Comparison of ENCODE assay signal across 20 mouse cellular contexts in genomic region chr3:108717896-108718502, GRCm38 (mm10). TPM values are rescaled to one million over a fixed set of nuclear protein-coding genes. Genes with fewer than 3 reads are reported as not detected.
A peak's percentile ranks its signal among the peaks of the same experiment; 100 is the strongest.
DNase-seq lines count a peak whose midpoint lies in the region; ATAC-seq and TF ChIP-seq lines count a peak whose summit lies in the region.
"Had no signal": no experiment of that assay in that cellular context is flagged by ENCODE, and none has a peak within 500 bp of the region (broad histone marks: within the 10 kb centered on the region; RNA-seq: fewer than 3 reads in every experiment).

No protein-coding gene starts in this region.

- 86% methylated on average over 3 of the region's 3 CpGs for WGBS in heart, embryonic 12.5 days
- 21% methylated on average over 3 of the region's 3 CpGs for WGBS in bone marrow, adult 2 months
- 35% methylated on average over 3 of the region's 3 CpGs for WGBS in liver, embryonic 15.5 days (ENCODE audit: insufficient replicate concordance)
- 36% methylated on average over 3 of the region's 3 CpGs for WGBS in small intestine, adult 2 months

- H3K4me3 ChIP-seq in heart, embryonic 12.5 days = no peak overlapping the region
- H3K4me3 ChIP-seq in bone marrow, adult 2 months (replicated peaks; ENCODE audit: control insufficient read depth, low read depth, low read length) = no peak overlapping the region
- peak overlapping the region; percentile 11; the same call in 1 of the 2 replicates for H3K4me3 ChIP-seq in liver, embryonic 15.5 days (replicated peaks)
- no peak overlapping the region for H3K4me3 ChIP-seq in small intestine, adult 2 months (ENCODE audit: low read depth, low read length)
- H3K4me3 ChIP-seq: embryonic facial prominence, embryonic 10.5 days; forebrain, embryonic 12.5 days; neural tube, embryonic 12.5 days had no signal

- peak; percentile 36 for DNase-seq in heart, adult 11 months
- DNase-seq in layer of hippocampus, adult 9-10 months (ENCODE audit: low spot score) = no peak
- DNase-seq in right cerebral cortex, adult 2 months (ENCODE audit: low spot score in 2 of 2) = no peak
- DNase-seq in embryo, embryonic 10.5 days (ENCODE audit: low spot score) = no peak
- DNase-seq: adrenal gland, postnatal 36 days; cerebellum, adult 18-20 months; gastrocnemius, postnatal 14 days; kidney, postnatal 14 days; layer of hippocampus, postnatal 36 days; right cerebral cortex, postnatal 14 days had no signal

- no peaks in the 10 kb centered on the region for H3K36me3 ChIP-seq in heart, embryonic 12.5 days
- H3K36me3 ChIP-seq in liver, embryonic 15.5 days (replicated peaks) = peaks cover 4% of the 10 kb centered on the region; the same call in 1 of the 2 replicates
- no peaks in the 10 kb centered on the region for H3K36me3 ChIP-seq in small intestine, adult 2 months (ENCODE audit: control insufficient read depth, insufficient read depth, low read length)
- H3K36me3 ChIP-seq: neural tube, embryonic 12.5 days had no signal

- H3K9ac ChIP-seq in heart, embryonic 12.5 days = no peak overlapping the region
- H3K9ac ChIP-seq in liver, embryonic 15.5 days = no peak overlapping the region
- H3K9ac ChIP-seq: forebrain, embryonic 12.5 days; limb, embryonic 13.5 days; neural tube, embryonic 12.5 days had no signal

- H3K4me1 ChIP-seq in heart, embryonic 12.5 days (replicated peaks) = peaks cover 14% of the 10 kb centered on the region
- peaks cover 2% of the 10 kb centered on the region; the same call in 1 of the 2 replicates for H3K4me1 ChIP-seq in bone marrow, adult 2 months (ENCODE audit: control insufficient read depth, insufficient read depth, low read length)
- H3K4me1 ChIP-seq in liver, embryonic 15.5 days (replicated peaks) = peaks cover 71% of the 10 kb centered on the region
- peaks cover 16% of the 10 kb centered on the region for H3K4me1 ChIP-seq in small intestine, adult 2 months (ENCODE audit: control insufficient read depth, insufficient read depth, insufficient read length, low read length)

- TF ChIP-seq CTCF in bone marrow, adult 2 months (IDR thresholded peaks at IDR 0.05; ENCODE audit: control insufficient read depth, insufficient read depth, low read length) = no peak
- no peak for TF ChIP-seq CTCF in small intestine, adult 2 months (IDR thresholded peaks at IDR 0.05; ENCODE audit: extremely low read depth, insufficient read length, insufficient replicate concordance, low read depth, low read length)

- no peak for TF ChIP-seq POLR2A in bone marrow, adult 2 months (IDR thresholded peaks at IDR 0.05; ENCODE audit: borderline replicate concordance, control insufficient read depth, low read depth, low read length)
- TF ChIP-seq POLR2A in small intestine, adult 2 months (IDR thresholded peaks at IDR 0.05; ENCODE audit: low read depth, low read length) = no peak

- H3K27me3 ChIP-seq in heart, embryonic 12.5 days (replicated peaks) = no peaks in the 10 kb centered on the region
- H3K27me3 ChIP-seq in liver, embryonic 15.5 days = no peaks in the 10 kb centered on the region
- H3K27me3 ChIP-seq in small intestine, adult 2 months (ENCODE audit: control insufficient read depth, insufficient read depth, low read length) = no peaks in the 10 kb centered on the region
- H3K27me3 ChIP-seq: forebrain, embryonic 12.5 days; limb, embryonic 13.5 days; neural tube, embryonic 12.5 days had no signal

- no peak overlapping the region for H3K4me2 ChIP-seq in heart, embryonic 12.5 days
- H3K4me2 ChIP-seq in liver, embryonic 15.5 days = peak overlapping the region; percentile 35
- H3K4me2 ChIP-seq: forebrain, embryonic 12.5 days; neural tube, embryonic 12.5 days had no signal

- H3K27ac ChIP-seq in heart, embryonic 12.5 days (ENCODE audit: poor library complexity, severe bottlenecking) = no peak overlapping the region
- H3K27ac ChIP-seq in bone marrow, adult 2 months (ENCODE audit: control insufficient read depth, insufficient read depth, low read depth, low read length, poor library complexity) = peak overlapping the region; percentile 48; the same call in 1 of the 2 replicates
- H3K27ac ChIP-seq in liver, embryonic 15.5 days (replicated peaks) = peak overlapping the region; percentile 39; the same call in 1 of the 2 replicates
- H3K27ac ChIP-seq in small intestine, adult 2 months (ENCODE audit: insufficient read depth, low read depth, low read length) = peak overlapping the region; percentile 85
- H3K27ac ChIP-seq: embryonic facial prominence, embryonic 10.5 days; forebrain, embryonic 12.5 days; hindbrain, postnatal 0 days; limb, embryonic 13.5 days; neural tube, embryonic 12.5 days had no signal

- no peaks in the 10 kb centered on the region for H3K9me3 ChIP-seq in heart, embryonic 12.5 days (replicated peaks)
- H3K9me3 ChIP-seq in liver, embryonic 15.5 days (replicated peaks) = no peaks in the 10 kb centered on the region
- H3K9me3 ChIP-seq: forebrain, embryonic 12.5 days; limb, embryonic 13.5 days; neural tube, embryonic 12.5 days had no signal

- no peak for ATAC-seq in heart, embryonic 12.5 days (ENCODE audit: insufficient number of reproducible peaks, low FRiP score)
- ATAC-seq in liver, embryonic 15.5 days (ENCODE audit: insufficient read depth) = no peak
- ATAC-seq: hindbrain, postnatal 0 days had no signal

RNA-seq across cellular contexts. Expression of gene Gpsm2, which starts 4.1 kb away (rescaled TPM):
- 33.9 and 34.6 TPM in 2 replicates for polyA plus RNA-seq in heart, embryonic 12.5 days (2016; fragmentation: Nextera tagmentation; extraction: Ambion mirVana)
- 20.9 and 26.1 TPM in 2 replicates for polyA plus RNA-seq in bone marrow, adult 2 months (2011; ENCODE audit: insufficient read depth, insufficient read length, low replicate concordance, missing spikeins)
- polyA plus RNA-seq in liver, embryonic 15.5 days (2015; fragmentation: Nextera tagmentation; extraction: Ambion mirVana) = 44.1 and 45.7 TPM in 2 replicates
- 4.6 and 8.7 TPM in 2 replicates for polyA plus RNA-seq in small intestine, adult 2 months (2012; rRNA removed)

RNA-seq across cellular contexts. Expression of gene Aknad1, which starts 21.5 kb away (rescaled TPM):
- not detected in 2 replicates for polyA plus RNA-seq in heart, embryonic 12.5 days (2016; fragmentation: Nextera tagmentation; extraction: Ambion mirVana)
- polyA plus RNA-seq in bone marrow, adult 2 months (2011; ENCODE audit: insufficient read depth, insufficient read length, low replicate concordance, missing spikeins) = 1.3 and 2.2 TPM in 2 replicates
- 0.52 and 0.54 TPM in 2 replicates for polyA plus RNA-seq in liver, embryonic 15.5 days (2015; fragmentation: Nextera tagmentation; extraction: Ambion mirVana)
- polyA plus RNA-seq in small intestine, adult 2 months (2012; rRNA removed) = not detected in 2 replicates
- polyA plus RNA-seq: forebrain, embryonic 12.5 days; heart, embryonic 16.5 days; hindbrain, postnatal 0 days had no signal
